Mouse (Mus musculus) ES-E14 (cell line): ENCODE measurements at regions not wholly inside any gene's neighbourhood (a gene's known extent, or its start where the extent isn't known, plus 50 kb on each side); places are given as distances from the start of the nearest gene placed in this dataset.

Experiments
- CHD2 ChIP-seq: IDR thresholded peaks from 2 replicates; pipeline ENCODE4 v1.6.1; 2014; ENCODE audit warnings: mild to moderate bottlenecking, low read depth, low read length, inconsistent platforms
- HCFC1 ChIP-seq: IDR thresholded peaks from 2 replicates; pipeline ENCODE4 v1.6.1; 2012; ENCODE audit warnings: low read length, inconsistent platforms, borderline replicate concordance; ENCODE audit not compliant: insufficient read depth

GRCm38 (mm10) chr13:53923721-53924374, 131.7 kb downstream of the Drd1 start:
- TF ChIP-seq HCFC1, result no peak
- TF ChIP-seq CHD2, result no peak
